Mouse (Mus musculus) retina, embryonic 14.5 days (tissue): Measurements from ENCODE around the gene Mpdu1.
"Not testable (repeated sequence)": the region's sequence is repeated elsewhere in the genome, so short reads cannot be mapped to it uniquely, and the experiment has no call there.

Source experiments
- DNase-seq: peaks from one replicate; pipeline ENCODE4 v3.0.0-alpha.2; 2015; ENCODE audit warnings: low spot score

Gene Mpdu1

GRCm38 (mm10) chr11:69620394-69621081 lies 41.9 kb downstream of the Mpdu1 start:
- no peak for DNase-seq

GRCm38 (mm10) chr11:69617805-69618204 lies 44.6 kb downstream of the Mpdu1 start, which contains the start of gene Shbg:
TSS of gene Shbg (minus strand) at chr11:69617905.
- no peak for DNase-seq

DNA sequence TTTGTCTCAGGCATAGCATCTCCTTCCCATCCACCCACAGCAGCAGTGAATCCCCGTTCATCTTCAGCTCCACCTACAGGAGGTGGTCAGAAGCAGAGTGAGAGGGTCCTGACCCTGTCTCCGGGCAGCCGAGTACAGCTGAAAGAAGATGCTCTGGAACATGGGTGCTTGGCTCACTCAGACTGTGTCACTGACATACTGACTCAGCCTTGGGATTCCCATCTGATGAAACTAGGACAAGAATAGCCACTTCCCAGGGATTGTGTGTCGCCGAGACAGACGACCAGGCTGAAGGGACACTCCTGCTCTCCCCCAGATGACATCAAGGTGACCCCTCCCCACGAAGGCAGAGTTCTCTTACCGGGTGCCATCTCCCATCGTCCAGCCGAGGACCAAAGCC lies 45.7 kb downstream of the Mpdu1 start:
- no peak for DNase-seq

DNA sequence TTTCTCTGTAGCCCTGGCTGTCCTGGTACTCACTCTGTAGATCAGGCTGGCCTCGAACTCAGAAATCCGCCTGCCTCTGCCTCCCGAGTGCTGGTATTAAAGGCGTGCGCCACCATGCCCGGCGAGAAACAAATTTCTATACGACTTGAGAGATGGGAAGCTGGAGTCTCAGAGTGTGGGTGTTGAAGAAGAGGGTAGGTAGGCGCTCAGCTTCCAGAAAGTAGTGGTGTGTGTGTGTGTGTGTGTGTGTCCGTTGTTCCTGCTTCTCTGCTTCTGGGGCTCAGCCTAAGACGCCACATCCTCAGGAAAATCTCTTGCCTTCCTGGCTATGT lies 48.2 kb downstream of the Mpdu1 start:
- DNase-seq = not testable (repeated sequence)

DNA sequence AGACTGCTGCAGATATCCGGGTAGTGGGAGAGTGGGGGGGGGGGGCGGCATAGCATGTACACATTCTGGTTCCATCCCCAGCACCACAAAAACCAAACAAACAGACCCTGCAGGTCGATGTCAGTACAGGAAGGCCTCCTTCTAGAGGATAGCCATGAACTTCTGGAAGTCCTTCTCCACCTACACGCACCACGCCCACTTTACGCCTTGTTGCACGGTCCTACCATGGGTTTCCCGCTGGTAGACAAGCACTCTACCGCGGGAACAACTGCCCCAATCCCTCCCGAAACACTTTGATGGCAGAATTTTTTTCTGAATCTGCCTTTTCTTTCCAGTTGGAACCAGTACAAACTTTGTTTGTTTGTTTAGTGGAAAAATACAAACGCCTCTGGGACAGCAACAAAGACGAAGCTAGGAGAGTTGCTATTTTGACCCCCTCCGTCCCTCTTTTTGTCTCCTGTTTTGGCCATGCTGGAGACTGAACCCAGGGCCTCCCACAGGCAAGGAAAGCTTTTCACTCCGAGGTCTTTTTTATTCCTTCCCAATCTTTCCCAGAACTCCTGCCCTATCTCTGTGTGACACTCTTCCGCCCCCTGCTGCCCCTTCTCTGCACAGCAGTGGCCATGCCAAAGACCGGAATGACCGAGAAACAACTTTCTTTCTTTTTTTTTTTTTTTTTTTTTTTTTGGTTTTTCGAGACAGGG lies 48.7 kb downstream of the Mpdu1 start:
- DNase-seq = peak; percentile 91

GRCm38 (mm10) chr11:69610899-69611298 lies 51.5 kb downstream of the Mpdu1 start:
- DNase-seq = no peak

GRCm38 (mm10) chr11:69609416-69609815 lies 53.0 kb downstream of the Mpdu1 start:
- DNase-seq = no peak

- no peak for DNase-seq
Observed at GRCm38 (mm10) chr11:69608525-69608924, 53.9 kb downstream of the Mpdu1 start.

DNA sequence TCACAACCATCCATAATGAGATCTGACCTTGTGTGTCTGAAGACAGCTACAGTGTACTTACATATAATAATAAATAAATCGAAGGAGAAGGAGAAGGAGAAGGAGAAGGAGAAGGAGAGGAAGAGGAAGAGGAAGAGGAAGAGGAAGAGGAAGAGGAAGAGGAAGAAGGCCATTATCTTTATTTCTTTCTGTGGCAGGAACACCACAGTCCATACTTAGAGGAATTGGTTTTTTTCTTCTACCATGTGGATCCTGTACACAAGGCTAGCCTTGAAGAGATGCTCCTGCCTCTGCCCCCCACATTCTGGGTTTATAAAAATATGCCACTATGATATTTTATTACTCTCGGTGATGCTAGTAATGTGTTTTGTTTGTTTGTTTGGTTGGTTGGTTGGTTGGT lies 55.6 kb downstream of the Mpdu1 start:
- no peak for DNase-seq
